Mouse (Mus musculus): ENCODE results near the gene Frs2. TPM values are rescaled to one million over a fixed set of nuclear protein-coding genes. Genes with fewer than 3 reads are reported as not detected.

The Frs2 gene
- polyA plus RNA-seq, 1 experiment from 2014 or later: 9.0 TPM

GRCm38 (mm10) chr10:117105015-117105414 is 43.3 kb downstream of the Frs2 start:
- WGBS (ENCODE audit: insufficient replicate concordance): 23% methylated on average over 4 of the region's 4 CpGs
- Histone ChIP-seq H3K4me3 (ENCODE audit: low read depth, low read length) (no peak overlapping the region), H3K4me2 (ENCODE audit: low read depth, low read length) (peak overlapping the region; percentile 51), H3K9ac (ENCODE audit: low read depth, low read length) (peak overlapping the region; percentile 17), H3K27ac (ENCODE audit: low read length) (peak overlapping the region; percentile 93), H3K9me3 (replicated peaks; ENCODE audit: control insufficient read depth, low read length) (no peaks in the 10 kb centered on the region), H3K27me3 (ENCODE audit: control insufficient read depth, insufficient read depth, low read depth, low read length) (no peaks in the 10 kb centered on the region), H3K4me1 (ENCODE audit: control insufficient read depth, low read depth, low read length) (peaks cover 58% of the 10 kb centered on the region), H3K36me3 (ENCODE audit: control insufficient read depth, insufficient read depth) (peaks cover 4% of the 10 kb centered on the region; the same call in 1 of the 2 replicates)
- ATAC-seq (ENCODE audit: low read depth): peak; percentile 35

- no peaks in the 10 kb centered on the region for H3K9me3 ChIP-seq (replicated peaks; ENCODE audit: control insufficient read depth, low read length)
- no peaks in the 10 kb centered on the region for H3K36me3 ChIP-seq (ENCODE audit: control insufficient read depth, insufficient read depth)
- H3K4me2 ChIP-seq (ENCODE audit: low read depth, low read length): peak overlapping the region; percentile 31
- H3K4me1 ChIP-seq (ENCODE audit: control insufficient read depth, low read depth, low read length): peaks cover 53% of the 10 kb centered on the region
- H3K27me3 ChIP-seq (ENCODE audit: control insufficient read depth, insufficient read depth, low read depth, low read length): no peaks in the 10 kb centered on the region
- H3K27ac ChIP-seq (ENCODE audit: low read length): peak overlapping the region; percentile 73
- H3K9ac ChIP-seq (ENCODE audit: low read depth, low read length): peak overlapping the region; percentile 52
- H3K4me3 ChIP-seq (ENCODE audit: low read depth, low read length): no peak overlapping the region
- peak; percentile 50 for ATAC-seq (ENCODE audit: low read depth)
These were observed 44.3 kb downstream of the Frs2 start for GRCm38 (mm10) chr10:117103854-117104598.

- Histone ChIP-seq H3K9me3 (replicated peaks; ENCODE audit: control insufficient read depth, low read length) (no peaks in the 10 kb centered on the region), H3K4me1 (ENCODE audit: control insufficient read depth, low read depth, low read length) (peaks cover 43% of the 10 kb centered on the region), H3K36me3 (ENCODE audit: control insufficient read depth, insufficient read depth) (no peaks in the 10 kb centered on the region; the same call in 1 of the 2 replicates), H3K27me3 (ENCODE audit: control insufficient read depth, insufficient read depth, low read depth, low read length) (no peaks in the 10 kb centered on the region), H3K9ac (ENCODE audit: low read depth, low read length) (no peak overlapping the region), H3K4me3 (ENCODE audit: low read depth, low read length) (no peak overlapping the region), H3K4me2 (ENCODE audit: low read depth, low read length) (no peak overlapping the region), H3K27ac (ENCODE audit: low read length) (peak overlapping the region; percentile 42; the same call in 1 of the 2 replicates)
- no peak for ATAC-seq (ENCODE audit: low read depth)
- WGBS (ENCODE audit: insufficient replicate concordance): 66% methylated on average over 5 of the region's 5 CpGs
These were observed 48.2 kb downstream of the Frs2 start for GRCm38 (mm10) chr10:117100175-117100574.

GRCm38 (mm10) chr10:117097116-117097698 is 51.1 kb downstream of the Frs2 start:
- Histone ChIP-seq H3K4me3 (ENCODE audit: low read depth, low read length) (no peak overlapping the region), H3K27me3 (ENCODE audit: control insufficient read depth, insufficient read depth, low read depth, low read length) (no peaks in the 10 kb centered on the region), H3K4me1 (ENCODE audit: control insufficient read depth, low read depth, low read length) (peaks cover 19% of the 10 kb centered on the region), H3K9me3 (replicated peaks; ENCODE audit: control insufficient read depth, low read length) (no peaks in the 10 kb centered on the region), H3K36me3 (ENCODE audit: control insufficient read depth, insufficient read depth) (peaks cover 7% of the 10 kb centered on the region; the same call in 1 of the 2 replicates), H3K27ac (ENCODE audit: low read length) (peak overlapping the region; percentile 82), H3K4me2 (ENCODE audit: low read depth, low read length) (peak overlapping the region; percentile 24), H3K9ac (ENCODE audit: low read depth, low read length) (peak overlapping the region; percentile 1)
- peak; percentile 91 for ATAC-seq (ENCODE audit: low read depth)
- 54% methylated on average over 2 of the region's 2 CpGs for WGBS (ENCODE audit: insufficient replicate concordance)

- Histone ChIP-seq H3K27ac (ENCODE audit: low read length) (no peak overlapping the region), H3K27me3 (ENCODE audit: control insufficient read depth, insufficient read depth, low read depth, low read length) (no peaks in the 10 kb centered on the region), H3K4me1 (ENCODE audit: control insufficient read depth, low read depth, low read length) (peaks cover 19% of the 10 kb centered on the region), H3K36me3 (ENCODE audit: control insufficient read depth, insufficient read depth) (peaks cover 7% of the 10 kb centered on the region; the same call in 1 of the 2 replicates), H3K9me3 (replicated peaks; ENCODE audit: control insufficient read depth, low read length) (no peaks in the 10 kb centered on the region), H3K4me3 (ENCODE audit: low read depth, low read length) (no peak overlapping the region), H3K9ac (ENCODE audit: low read depth, low read length) (no peak overlapping the region), H3K4me2 (ENCODE audit: low read depth, low read length) (no peak overlapping the region)
- no peak for ATAC-seq (ENCODE audit: low read depth)
- WGBS (ENCODE audit: insufficient replicate concordance): 89% methylated on average over 6 of the region's 6 CpGs
These were observed 52.2 kb downstream of the Frs2 start for GRCm38 (mm10) chr10:117096096-117096495.

- Histone ChIP-seq H3K4me1 (ENCODE audit: control insufficient read depth, low read depth, low read length) (peaks cover 19% of the 10 kb centered on the region), H3K9ac (ENCODE audit: low read depth, low read length) (no peak overlapping the region), H3K4me3 (ENCODE audit: low read depth, low read length) (no peak overlapping the region), H3K9me3 (replicated peaks; ENCODE audit: control insufficient read depth, low read length) (no peaks in the 10 kb centered on the region), H3K27ac (ENCODE audit: low read length) (no peak overlapping the region), H3K4me2 (ENCODE audit: low read depth, low read length) (no peak overlapping the region), H3K27me3 (ENCODE audit: control insufficient read depth, insufficient read depth, low read depth, low read length) (no peaks in the 10 kb centered on the region), H3K36me3 (ENCODE audit: control insufficient read depth, insufficient read depth) (peaks cover 7% of the 10 kb centered on the region; the same call in 1 of the 2 replicates)
- 78% methylated on average over 15 of the region's 15 CpGs for WGBS (ENCODE audit: insufficient replicate concordance)
- ATAC-seq (ENCODE audit: low read depth): no peak
These were observed 53.6 kb downstream of the Frs2 start for GRCm38 (mm10) chr10:117094504-117095329.

GRCm38 (mm10) chr10:117089628-117090027 is 58.7 kb downstream of the Frs2 start:
- no peak for ATAC-seq (ENCODE audit: low read depth)
- peaks cover 17% of the 10 kb centered on the region for H3K36me3 ChIP-seq (ENCODE audit: control insufficient read depth, insufficient read depth)
- no peak overlapping the region for H3K4me3 ChIP-seq (ENCODE audit: low read depth, low read length)
- no peak overlapping the region for H3K4me2 ChIP-seq (ENCODE audit: low read depth, low read length)
- WGBS (ENCODE audit: insufficient replicate concordance): 65% methylated on average over 4 of the region's 4 CpGs
- no peak overlapping the region for H3K9ac ChIP-seq (ENCODE audit: low read depth, low read length)
- no peak overlapping the region for H3K27ac ChIP-seq (ENCODE audit: low read length)
- H3K4me1 ChIP-seq (ENCODE audit: control insufficient read depth, low read depth, low read length): no peaks in the 10 kb centered on the region
- H3K27me3 ChIP-seq (ENCODE audit: control insufficient read depth, insufficient read depth, low read depth, low read length): no peaks in the 10 kb centered on the region
- no peaks in the 10 kb centered on the region for H3K9me3 ChIP-seq (replicated peaks; ENCODE audit: control insufficient read depth, low read length)

GRCm38 (mm10) chr10:117081914-117082359 is 66.4 kb downstream of the Frs2 start:
- Histone ChIP-seq H3K27me3 (ENCODE audit: control insufficient read depth, insufficient read depth, low read depth, low read length) (no peaks in the 10 kb centered on the region), H3K9me3 (replicated peaks; ENCODE audit: control insufficient read depth, low read length) (no peaks in the 10 kb centered on the region), H3K27ac (ENCODE audit: low read length) (no peak overlapping the region), H3K4me1 (ENCODE audit: control insufficient read depth, low read depth, low read length) (peaks cover 7% of the 10 kb centered on the region), H3K4me2 (ENCODE audit: low read depth, low read length) (no peak overlapping the region), H3K4me3 (ENCODE audit: low read depth, low read length) (no peak overlapping the region), H3K9ac (ENCODE audit: low read depth, low read length) (no peak overlapping the region), H3K36me3 (ENCODE audit: control insufficient read depth, insufficient read depth) (peaks cover 43% of the 10 kb centered on the region)
- ATAC-seq (ENCODE audit: low read depth): peak; percentile 62
- 82% methylated on average over 2 of the region's 2 CpGs for WGBS (ENCODE audit: insufficient replicate concordance)

Data from liver, embryonic 16.5 days (tissue).